Mouse (Mus musculus) midbrain, embryonic 15.5 days (tissue): Measurements from ENCODE around the gene Gm9821. TPM values are rescaled to one million over a fixed set of nuclear protein-coding genes. Genes with fewer than 3 reads are reported as not detected.
A peak's percentile ranks its signal among the peaks of the same experiment; 100 is the strongest.

Experiments used
- ATAC-seq: fragments of 200-750 bp; cut with Nextera tagmentation; replicated peaks from 2 replicates; pipeline ENCODE4 v1.8.0; 2017; ENCODE audit warnings: moderate TSS enrichment
- H3K27ac ChIP-seq: fragments of 300-500 bp; sonication (generic); 2 replicates; pipeline ENCODE4 v1.5.1; 2015; ENCODE audit warnings: mild to moderate bottlenecking, inconsistent platforms
- H3K27me3 ChIP-seq: fragments of 300-500 bp; sonication (generic); replicated peaks from 2 replicates; pipeline ENCODE4 v1.6.1; 2015; ENCODE audit warnings: inconsistent platforms
- H3K36me3 ChIP-seq: fragments of 300-500 bp; sonication (generic); replicated peaks from 2 replicates; pipeline ENCODE4 v1.6.1; 2015; ENCODE audit warnings: inconsistent platforms
- H3K4me1 ChIP-seq: fragments of 300-500 bp; sonication (generic); 2 replicates; pipeline ENCODE4 v1.6.1; 2015; ENCODE audit warnings: inconsistent platforms
- H3K4me2 ChIP-seq: fragments of 300-500 bp; sonication (generic); 2 replicates; pipeline ENCODE4 v1.6.1; 2015; ENCODE audit warnings: inconsistent platforms, mild to moderate bottlenecking, moderate library complexity
- H3K4me3 ChIP-seq: fragments of 300-500 bp; sonication (generic); 2 replicates; pipeline ENCODE4 v1.5.1; 2015; ENCODE audit warnings: mild to moderate bottlenecking, inconsistent platforms
- H3K9ac ChIP-seq: fragments of 300-500 bp; sonication (generic); 2 replicates; pipeline ENCODE4 v1.6.1; 2015; ENCODE audit warnings: mild to moderate bottlenecking, inconsistent platforms
- H3K9me3 ChIP-seq: fragments of 300-500 bp; sonication (generic); 2 replicates; pipeline ENCODE4 v1.6.1; 2016; ENCODE audit warnings: inconsistent platforms
- WGBS: fragments of 180-500 bp; shearing (Covaris S2); methylation state at CpG from one replicate; pipeline ENCODE4 v1.1.7; 2015; ENCODE audit warnings: mixed read lengths; 5-methylcytosine and 5-hydroxymethylcytosine counted together
- polyA plus RNA-seq: library from polyadenylated mRNA; unstranded; fragments of >200 nt; fragmentation: Nextera tagmentation; extraction: Ambion mirVana; gene quantifications from 2 replicates; pipeline ENCODE4 v1.2.1, GENCODE M21; 2015

Gm9821 gene
- polyA plus RNA-seq: 0.20 and 0.31 TPM in 2 replicates

- Histone ChIP-seq H3K27ac (no peak within 1 kb of the TSS), H3K4me1 (peaks cover 37% of the 10 kb centered on the region), H3K27me3 (0 out of 2 replicates have a peak, but pooled peaks cover 2% of the 10 kb centered on the region), H3K36me3 (no peaks in the 10 kb centered on the region), H3K4me2 (no peak within 1 kb of the TSS), H3K4me3 (no peak within 1 kb of the TSS), H3K9ac (no peak within 1 kb of the TSS), H3K9me3 (no peaks in the 10 kb centered on the region)
- 80% methylated on average over 18 of the region's 18 CpGs for WGBS
- ATAC-seq: no peak
Observed at GRCm38 (mm10) chr2:91945483-91945882, at the start of gene Gm9821. TSS of gene Gm9821 (plus strand) at chr2:91945703.

DNA sequence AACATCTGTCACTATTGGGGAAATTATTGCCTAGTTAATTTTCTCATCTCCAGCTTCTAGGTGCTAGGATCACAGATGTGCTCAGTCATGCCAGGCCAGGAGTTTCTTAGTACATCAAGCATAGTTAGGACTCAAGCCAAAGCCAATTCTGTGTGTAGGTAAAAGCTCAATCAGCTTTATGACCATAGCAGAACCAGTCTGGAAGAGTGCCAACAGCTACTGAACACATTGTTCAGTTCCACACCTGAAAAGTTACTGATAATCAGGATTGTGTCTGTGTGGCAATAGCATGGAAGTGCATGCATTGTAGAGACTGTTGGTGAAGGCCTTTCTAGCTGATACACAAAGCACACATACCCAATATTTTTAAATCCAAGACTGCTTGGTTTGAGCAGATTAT, 47.5 kb upstream of the Gm9821 start:
- no peaks in the 10 kb centered on the region for H3K4me1 ChIP-seq
- no peaks in the 10 kb centered on the region for H3K27me3 ChIP-seq
- no peak overlapping the region for H3K9ac ChIP-seq
- H3K36me3 ChIP-seq: 0 out of 2 replicates have a peak, but pooled peaks cover 3% of the 10 kb centered on the region
- ATAC-seq: no peak
- H3K9me3 ChIP-seq: no peaks in the 10 kb centered on the region
- H3K4me2 ChIP-seq: no peak overlapping the region
- H3K27ac ChIP-seq: no peak overlapping the region
- no peak overlapping the region for H3K4me3 ChIP-seq

GRCm38 (mm10) chr2:91899141-91899540, 46.4 kb upstream of the Gm9821 start:
- H3K4me3 ChIP-seq: no peak overlapping the region
- 95% methylated on average over 3 of the region's 3 CpGs for WGBS
- H3K27ac ChIP-seq: no peak overlapping the region
- no peak overlapping the region for H3K4me2 ChIP-seq
- ATAC-seq: no peak
- H3K9me3 ChIP-seq: no peaks in the 10 kb centered on the region
- H3K27me3 ChIP-seq: no peaks in the 10 kb centered on the region
- 0 out of 2 replicates have a peak, but pooled peaks cover 3% of the 10 kb centered on the region for H3K36me3 ChIP-seq
- H3K4me1 ChIP-seq: no peaks in the 10 kb centered on the region
- no peak overlapping the region for H3K9ac ChIP-seq

DNA sequence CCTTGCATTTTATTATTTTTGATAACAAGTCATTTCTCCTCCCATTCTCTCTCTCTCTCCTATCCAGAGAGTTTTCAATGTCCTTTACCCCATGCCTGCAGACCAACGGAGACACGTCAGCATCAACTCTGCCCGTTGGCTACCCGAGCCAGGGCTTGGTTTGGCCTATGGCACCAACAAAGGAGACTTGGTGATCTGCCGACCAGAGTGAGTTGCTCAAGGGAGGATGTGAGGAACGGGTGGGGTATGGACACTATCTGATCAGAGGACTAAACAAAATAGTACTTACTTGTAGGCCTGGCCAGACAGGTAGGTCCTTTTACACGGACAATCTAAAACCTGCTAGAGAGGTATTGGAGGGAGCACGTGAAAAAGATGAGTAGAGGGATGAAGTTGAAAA, 45.1 kb upstream of the Gm9821 start:
- Histone ChIP-seq H3K4me1 (peaks cover 5% of the 10 kb centered on the region; the same call in 1 of the 2 replicates), H3K4me3 (no peak overlapping the region), H3K27me3 (no peaks in the 10 kb centered on the region), H3K27ac (no peak overlapping the region), H3K9ac (no peak overlapping the region), H3K36me3 (0 out of 2 replicates have a peak, but pooled peaks cover 3% of the 10 kb centered on the region), H3K4me2 (no peak overlapping the region), H3K9me3 (no peaks in the 10 kb centered on the region)
- 95% methylated on average over 8 of the region's 8 CpGs for WGBS
- no peak for ATAC-seq

DNA sequence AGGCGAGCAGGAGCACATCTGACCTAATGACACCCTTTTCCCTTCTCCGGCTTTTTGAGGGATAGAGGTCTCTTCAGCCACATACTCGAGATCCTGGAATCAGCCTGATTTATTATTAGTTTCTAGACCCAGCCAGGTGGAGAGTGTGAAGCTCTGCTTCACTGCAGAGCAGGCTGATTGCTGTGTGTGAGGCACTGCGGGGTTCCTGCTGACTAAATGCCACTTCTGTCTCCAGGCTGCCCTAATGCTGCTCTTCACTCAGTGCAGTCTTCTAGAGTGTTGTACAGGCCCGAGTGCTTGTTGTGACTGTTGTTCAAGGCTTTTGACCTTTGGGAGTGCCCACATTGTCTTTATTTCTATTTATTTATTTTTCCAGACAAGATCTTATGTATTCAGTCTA, 43.2 kb upstream of the Gm9821 start:
- WGBS: 58% methylated on average over 5 of the region's 5 CpGs
- H3K36me3 ChIP-seq: 0 out of 2 replicates have a peak, but pooled peaks cover 3% of the 10 kb centered on the region
- no peak overlapping the region for H3K9ac ChIP-seq
- peaks cover 5% of the 10 kb centered on the region; the same call in 1 of the 2 replicates for H3K4me1 ChIP-seq
- no peaks in the 10 kb centered on the region for H3K27me3 ChIP-seq
- no peak overlapping the region for H3K27ac ChIP-seq
- no peak overlapping the region for H3K4me2 ChIP-seq
- no peaks in the 10 kb centered on the region for H3K9me3 ChIP-seq
- ATAC-seq: no peak
- H3K4me3 ChIP-seq: no peak overlapping the region

DNA sequence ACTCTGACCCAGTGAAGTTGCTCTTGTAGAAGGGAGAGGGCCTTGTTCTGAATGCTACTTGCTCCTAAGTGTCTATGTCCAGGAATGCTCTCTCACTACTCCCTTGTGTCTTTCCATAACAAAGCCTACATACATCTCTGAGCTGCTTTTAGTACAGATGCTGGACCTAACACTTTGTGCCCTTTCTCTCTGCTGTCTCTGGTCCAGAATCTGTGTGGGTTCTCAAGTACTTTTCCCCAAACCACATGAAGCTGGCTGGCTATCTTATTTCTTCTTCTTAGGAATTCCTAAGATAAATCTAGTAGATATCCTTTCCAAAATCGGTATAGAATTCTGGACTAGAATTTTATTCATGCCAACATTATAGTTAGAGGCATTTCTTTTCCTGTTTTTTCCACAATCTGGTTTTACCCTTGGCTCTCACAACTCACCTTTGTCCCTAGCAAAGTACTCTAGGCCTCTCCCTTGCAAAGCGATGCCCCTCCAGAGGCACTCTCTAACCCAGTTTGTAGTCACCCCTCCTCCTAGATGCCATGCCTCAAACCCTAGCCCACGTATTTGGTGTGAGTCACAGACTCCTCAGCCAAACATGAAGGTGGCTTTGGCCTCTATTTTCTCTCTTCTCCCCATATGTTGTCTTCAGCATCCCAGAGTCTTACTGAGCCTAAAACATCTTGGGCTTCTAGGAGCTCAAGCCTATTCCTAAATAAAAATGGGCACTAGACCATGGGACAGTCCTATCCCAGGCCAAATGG, 42.2 kb upstream of the Gm9821 start:
- Histone ChIP-seq H3K4me3 (no peak overlapping the region), H3K27ac (no peak overlapping the region), H3K4me1 (peaks cover 5% of the 10 kb centered on the region; the same call in 1 of the 2 replicates), H3K9me3 (no peaks in the 10 kb centered on the region), H3K9ac (no peak overlapping the region), H3K36me3 (0 out of 2 replicates have a peak, but pooled peaks cover 3% of the 10 kb centered on the region), H3K27me3 (no peaks in the 10 kb centered on the region), H3K4me2 (no peak overlapping the region)
- no peak for ATAC-seq
- WGBS: 95% methylated on average over 3 of the region's 3 CpGs

DNA sequence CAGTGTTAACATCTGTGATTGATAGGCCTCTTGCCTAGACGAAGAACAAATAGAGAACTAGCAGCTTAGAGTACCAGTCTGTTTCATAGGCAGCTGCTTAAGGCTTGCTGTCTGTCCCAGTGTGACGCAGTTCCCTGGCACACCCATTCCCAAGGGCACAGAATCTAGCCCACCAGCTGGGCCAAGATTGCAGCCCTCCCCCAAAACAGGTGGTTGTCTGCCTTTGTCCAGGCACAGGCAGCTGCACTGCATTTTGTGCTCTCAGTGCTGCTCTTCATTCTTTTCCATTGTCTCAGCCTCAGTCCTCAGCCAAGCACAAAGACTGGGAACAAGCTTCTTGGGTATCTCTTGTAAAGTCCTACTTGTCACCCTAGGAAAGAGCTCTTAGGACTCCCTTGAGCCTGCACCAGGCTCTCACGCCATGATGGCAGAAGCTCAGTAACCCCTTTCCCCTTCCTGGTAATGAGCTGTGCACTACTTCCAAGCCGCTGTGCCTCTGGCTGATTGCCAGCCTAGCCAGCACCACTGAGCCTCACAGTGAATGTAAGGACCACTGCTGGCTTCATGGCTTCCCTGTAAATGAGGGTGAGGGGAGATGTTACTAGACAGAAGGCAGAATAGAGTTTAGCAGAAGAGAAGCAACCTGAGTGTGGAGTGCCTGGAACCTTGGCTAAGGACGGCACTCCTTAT, 40.7 kb upstream of the Gm9821 start:
- Histone ChIP-seq H3K27me3 (no peaks in the 10 kb centered on the region), H3K27ac (peak overlapping the region; percentile 43), H3K4me2 (no peak overlapping the region), H3K4me1 (peaks cover 5% of the 10 kb centered on the region; the same call in 1 of the 2 replicates), H3K9ac (no peak overlapping the region), H3K36me3 (0 out of 2 replicates have a peak, but pooled peaks cover 8% of the 10 kb centered on the region), H3K9me3 (no peaks in the 10 kb centered on the region), H3K4me3 (no peak overlapping the region)
- ATAC-seq: 0 out of 2 replicates have a peak, but pooled peaks have one; percentile 39
- 53% methylated on average over 5 of the region's 5 CpGs for WGBS

- H3K4me1 ChIP-seq: peaks cover 5% of the 10 kb centered on the region; the same call in 1 of the 2 replicates
Observed at GRCm38 (mm10) chr2:91906141-91906540, 39.4 kb upstream of the Gm9821 start.

GRCm38 (mm10) chr2:91912616-91913015, 32.9 kb upstream of the Gm9821 start:
- Histone ChIP-seq H3K9ac (no peak overlapping the region), H3K4me3 (no peak overlapping the region), H3K4me1 (no peaks in the 10 kb centered on the region), H3K36me3 (peaks cover 38% of the 10 kb centered on the region), H3K27me3 (no peaks in the 10 kb centered on the region), H3K4me2 (no peak overlapping the region), H3K27ac (no peak overlapping the region), H3K9me3 (no peaks in the 10 kb centered on the region)
- no peak for ATAC-seq
- WGBS: 82% methylated on average over 3 of the region's 3 CpGs

More at GRCm38 (mm10) chr2:91906141-91906540, 39.4 kb upstream of the Gm9821 start:
- H3K9me3 ChIP-seq: no peaks in the 10 kb centered on the region
- peaks cover 5% of the 10 kb centered on the region; the same call in 1 of the 2 replicates for H3K36me3 ChIP-seq
- no peaks in the 10 kb centered on the region for H3K27me3 ChIP-seq
- H3K27ac ChIP-seq: no peak overlapping the region
- H3K9ac ChIP-seq: no peak overlapping the region
- 98% methylated on average over 2 of the region's 2 CpGs for WGBS
- H3K4me2 ChIP-seq: no peak overlapping the region
- ATAC-seq: no peak
- H3K4me3 ChIP-seq: no peak overlapping the region

DNA sequence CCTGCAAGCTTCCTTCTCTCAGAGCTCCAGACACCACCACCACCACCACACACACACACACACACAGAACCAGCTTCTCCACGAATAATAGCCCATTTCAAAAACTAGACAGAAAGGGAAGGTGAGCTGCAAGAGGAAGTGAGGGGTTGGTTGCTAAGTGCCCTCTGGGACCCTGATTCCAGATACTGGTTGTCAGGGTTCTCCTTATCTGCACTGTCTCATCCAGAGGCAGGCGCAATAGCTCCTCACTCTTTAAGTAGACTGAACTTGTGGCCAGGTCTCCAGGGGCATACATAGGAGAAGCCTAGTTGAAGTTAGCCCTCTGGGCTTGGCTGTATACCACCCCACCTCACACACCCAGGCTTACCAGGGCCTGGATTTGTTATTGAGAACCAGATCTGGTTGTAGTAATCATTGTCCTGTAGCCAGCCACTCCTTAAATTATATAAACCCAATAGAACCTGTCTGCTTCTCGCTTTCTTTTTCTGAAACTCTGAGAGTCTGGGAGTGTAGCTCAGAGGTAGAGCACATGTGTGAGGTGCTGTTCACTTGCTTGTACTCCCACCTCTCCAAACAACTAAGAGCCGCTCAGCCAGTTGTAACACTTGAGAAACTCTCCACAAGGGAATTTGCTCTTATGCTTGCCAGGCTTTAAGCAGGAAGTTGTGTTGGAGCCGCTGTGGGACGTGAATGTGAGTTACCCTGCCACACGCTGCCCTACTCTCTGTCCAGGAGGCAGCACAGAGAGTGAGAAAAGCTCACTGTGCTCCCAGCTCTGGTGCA, 32.0 kb upstream of the Gm9821 start:
- peaks cover 45% of the 10 kb centered on the region for H3K36me3 ChIP-seq
- 91% methylated on average over 7 of the region's 7 CpGs for WGBS
- H3K27me3 ChIP-seq: no peaks in the 10 kb centered on the region
- H3K27ac ChIP-seq: no peak overlapping the region
- no peaks in the 10 kb centered on the region for H3K9me3 ChIP-seq
- no peaks in the 10 kb centered on the region for H3K4me1 ChIP-seq
- no peak for ATAC-seq
- no peak overlapping the region for H3K9ac ChIP-seq
- H3K4me3 ChIP-seq: no peak overlapping the region
- no peak overlapping the region for H3K4me2 ChIP-seq

- 91% methylated on average over 7 of the region's 7 CpGs for WGBS
- Histone ChIP-seq H3K27ac (no peak overlapping the region), H3K4me3 (no peak overlapping the region), H3K4me1 (peaks cover 6% of the 10 kb centered on the region), H3K27me3 (peaks cover 14% of the 10 kb centered on the region), H3K9ac (no peak overlapping the region), H3K4me2 (no peak overlapping the region), H3K36me3 (peaks cover 47% of the 10 kb centered on the region), H3K9me3 (no peaks in the 10 kb centered on the region)
- no peak for ATAC-seq
Observed at GRCm38 (mm10) chr2:91916346-91916977, 29.0 kb upstream of the Gm9821 start.
